Mouse (Mus musculus) megakaryocyte-erythroid progenitor cell, adult 5 weeks (primary cell): ENCODE data around the gene Gm5797. TPM values are rescaled to one million over a fixed set of nuclear protein-coding genes. Genes with fewer than 3 reads are reported as not detected.

Source experiments
- polyA plus RNA-seq: library from polyadenylated mRNA; stranded (reverse); fragments of >175 nt; gene quantifications from 2 replicates; pipeline ENCODE4 v1.2.3, GENCODE M21; 2012

Gene Gm5797
- not detected in 2 replicates for polyA plus RNA-seq

GRCm38 (mm10) chr14:7332295-7332694, at the start of gene Gm5797:
Gm5797 (minus strand) TSS chr14:7332395.

DNA sequence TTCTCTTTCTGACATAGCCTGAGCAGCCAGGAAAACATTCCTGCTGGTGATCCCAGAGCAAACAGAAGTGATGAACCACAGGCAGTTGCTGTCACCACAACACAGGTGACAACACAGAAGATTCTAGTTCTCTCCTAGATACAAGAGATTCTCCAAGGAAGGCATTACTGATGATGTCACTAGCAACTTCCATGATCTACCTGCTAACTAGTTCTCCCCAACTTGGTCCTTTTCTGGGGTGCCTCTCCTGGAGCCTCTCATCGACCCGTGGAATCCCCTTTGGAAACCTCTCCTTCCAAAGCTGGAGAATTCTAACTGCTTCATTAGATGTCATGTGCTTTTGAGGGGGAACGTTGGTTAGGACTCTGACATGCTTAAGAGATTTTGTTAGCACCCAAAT, 32.8 kb upstream of the Gm5797 start, which contains the start of gene Gm8374:
Gene Gm8374 (minus strand): TSS at position 101 of the 400 bp plus-strand sequence.

DNA sequence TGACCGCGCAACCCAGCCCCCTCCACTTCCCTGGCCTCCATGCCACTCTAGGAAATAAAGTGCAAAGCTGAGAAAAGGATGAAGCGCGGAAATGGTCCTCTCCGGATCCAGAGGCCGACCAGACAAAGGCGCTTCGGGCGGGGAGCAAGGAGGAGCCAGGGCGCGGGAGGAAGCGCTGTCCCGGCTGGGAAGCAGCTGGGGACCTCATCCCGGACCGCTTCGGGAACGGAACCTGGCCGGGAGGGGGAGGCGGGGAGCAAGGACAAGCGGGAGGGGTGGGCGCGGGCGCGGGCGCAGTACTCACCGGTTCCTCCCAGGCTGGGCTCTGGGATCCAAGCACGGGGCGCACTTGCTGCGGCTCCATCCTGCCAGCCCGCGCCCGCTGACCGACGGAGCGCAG, 17.5 kb downstream of the Gm5797 start, which contains the start of gene Gm3739:
Gene Gm3739 (minus strand): TSS at position 389 of the 400 bp plus-strand sequence.

Other genes with a start within 250 kb of the Gm5797 start
- not detected in 2 replicates for gene Gm3696, start 231.8 kb downstream of the Gm5797 start, polyA plus RNA-seq
- gene Gm6676, start 207.0 kb downstream of the Gm5797 start, polyA plus RNA-seq: not detected in 2 replicates
- gene Gm3512, start 157.9 kb downstream of the Gm5797 start, polyA plus RNA-seq: 0.14 TPM in 1 of 2 replicates, not detected in the other
- not detected in 2 replicates for gene Gm16434, start 137.9 kb downstream of the Gm5797 start, polyA plus RNA-seq
- not detected in 2 replicates for gene Gm3727, start 67.7 kb downstream of the Gm5797 start, polyA plus RNA-seq
- gene Gm3739, start 17.3 kb downstream of the Gm5797 start, polyA plus RNA-seq: 0.05 TPM in 1 of 2 replicates, not detected in the other
- not detected in 2 replicates for gene Gm8374, start 32.7 kb upstream of the Gm5797 start, polyA plus RNA-seq
- 0.27 TPM in 1 of 2 replicates, not detected in the other for gene Gm3755, start 118.5 kb upstream of the Gm5797 start, polyA plus RNA-seq
- gene Gm3752, start 151.4 kb upstream of the Gm5797 start, polyA plus RNA-seq: not detected in 2 replicates
- gene Gm3558, start 236.2 kb upstream of the Gm5797 start, polyA plus RNA-seq: not detected in 2 replicates